Mouse (Mus musculus) kidney, postnatal 0 days (tissue): ENCODE results near the gene Sfxn4. TPM values are rescaled to one million over a fixed set of nuclear protein-coding genes. Genes with fewer than 3 reads are reported as not detected.

Experiments used
- ATAC-seq: fragments of 200-750 bp; cut with Nextera tagmentation; replicated peaks from 2 replicates; pipeline ENCODE4 v1.8.0; 2017; ENCODE audit warnings: low read depth, moderate number of reproducible peaks, moderate TSS enrichment, moderate library complexity; ENCODE audit not compliant: low FRiP score
- DNase-seq: peaks from one replicate; pipeline ENCODE4 v3.0.0-alpha.2; 2016; ENCODE audit warnings: low spot score
- H3K27ac ChIP-seq: fragments of 300-500 bp; sonication (generic); 2 replicates; pipeline ENCODE4 v1.5.1; 2014; ENCODE audit warnings: mild to moderate bottlenecking
- H3K27me3 ChIP-seq: fragments of 300-500 bp; sonication (generic); 2 replicates; pipeline ENCODE4 v1.6.1; 2014; ENCODE audit warnings: low read length, mixed read lengths; ENCODE audit not compliant: insufficient read depth
- H3K36me3 ChIP-seq: fragments of 300-500 bp; sonication (generic); 2 replicates; pipeline ENCODE4 v1.6.1; 2014; ENCODE audit warnings: low read length, mixed read lengths; ENCODE audit not compliant: insufficient read depth
- H3K4me1 ChIP-seq: fragments of 300-500 bp; sonication (generic); replicated peaks from 2 replicates; pipeline ENCODE4 v1.6.1; 2014; ENCODE audit warnings: antibody characterized with exemption, low read length, mixed read lengths; ENCODE audit not compliant: insufficient read depth
- H3K4me2 ChIP-seq: fragments of 300-500 bp; sonication (generic); 2 replicates; pipeline ENCODE4 v1.6.1; 2014; ENCODE audit warnings: mild to moderate bottlenecking, low read length, moderate library complexity, mixed read lengths
- H3K4me3 ChIP-seq: fragments of 300-500 bp; sonication (generic); replicated peaks from 2 replicates; pipeline ENCODE4 v1.5.1; 2014; ENCODE audit warnings: low read depth, low read length
- H3K9ac ChIP-seq: fragments of 300-500 bp; sonication (generic); 2 replicates; pipeline ENCODE4 v1.6.1; 2014; ENCODE audit warnings: low read depth, low read length
- H3K9me3 ChIP-seq: fragments of 300-500 bp; sonication (generic); replicated peaks from 2 replicates; pipeline ENCODE4 v1.6.1; 2016; ENCODE audit warnings: low read length, inconsistent platforms, mixed read lengths
- CTCF ChIP-seq: IDR thresholded peaks from 2 replicates; pipeline ENCODE4 v1.5.1; 2016; ENCODE audit warnings: antibody characterized with exemption, low read depth, mild to moderate bottlenecking, moderate library complexity
- WGBS: fragments of 180-500 bp; shearing (Covaris S2); extraction: QIAGEN DNeasy Blood & Tissue Kit; methylation state at CpG from one replicate; pipeline ENCODE4 v1.1.7; 2014; 5-methylcytosine and 5-hydroxymethylcytosine counted together
- polyA plus RNA-seq: library from polyadenylated mRNA; unstranded; fragments of >200 nt; fragmentation: Nextera tagmentation; extraction: Ambion mirVana; gene quantifications from 2 replicates; pipeline ENCODE4 v1.2.1, GENCODE M21; 2015

Gene Sfxn4
- polyA plus RNA-seq, 1 experiment from 2014 or later = 8.3 TPM

- ATAC-seq (no peak), DNase-seq (no peak)
These were observed 15.5 kb downstream of the Sfxn4 start for GRCm38 (mm10) chr19:60845731-60846130.

DNA sequence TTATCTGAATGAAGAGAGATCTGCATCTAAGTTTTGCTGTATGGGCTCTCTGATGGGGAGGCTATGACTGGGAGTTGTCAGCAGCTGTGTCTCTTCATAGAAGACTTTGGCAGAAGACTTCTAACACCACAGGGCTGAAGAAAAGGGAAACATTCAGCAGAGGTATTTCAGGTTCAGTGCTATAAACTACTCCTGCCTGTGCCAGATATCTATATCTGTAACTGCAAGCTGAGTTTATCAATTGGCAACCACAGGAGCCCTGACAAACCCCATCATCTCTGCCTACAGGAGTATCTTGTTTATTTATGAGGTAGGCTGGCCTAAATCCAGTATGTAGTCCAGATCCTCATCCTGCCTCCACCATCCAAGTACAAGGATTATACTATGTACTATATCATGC is 18.0 kb downstream of the Sfxn4 start:
- Histone ChIP-seq H3K4me1 (no peaks in the 10 kb centered on the region), H3K4me3 (no peak overlapping the region), H3K36me3 (0 out of 2 replicates have a peak, but pooled peaks cover 9% of the 10 kb centered on the region), H3K9me3 (no peaks in the 10 kb centered on the region), H3K9ac (no peak overlapping the region), H3K4me2 (no peak overlapping the region), H3K27me3 (no peaks in the 10 kb centered on the region), H3K27ac (no peak overlapping the region)
- ATAC-seq = no peak
- TF ChIP-seq CTCF = no peak
- DNase-seq = no peak

More at GRCm38 (mm10) chr19:60845731-60846130, 15.5 kb downstream of the Sfxn4 start:
- Histone ChIP-seq H3K4me3 (no peak overlapping the region), H3K27me3 (no peaks in the 10 kb centered on the region), H3K9me3 (no peaks in the 10 kb centered on the region), H3K27ac (no peak overlapping the region), H3K4me2 (no peak overlapping the region), H3K36me3 (0 out of 2 replicates have a peak, but pooled peaks cover 9% of the 10 kb centered on the region), H3K9ac (no peak overlapping the region), H3K4me1 (no peaks in the 10 kb centered on the region)
- TF ChIP-seq CTCF = no peak

GRCm38 (mm10) chr19:60837747-60838146 is 23.5 kb downstream of the Sfxn4 start:
- peak; percentile 78 for TF ChIP-seq CTCF
- Histone ChIP-seq H3K4me2 (no peak overlapping the region), H3K9me3 (no peaks in the 10 kb centered on the region), H3K4me3 (no peak overlapping the region), H3K27ac (no peak overlapping the region), H3K9ac (no peak overlapping the region), H3K27me3 (no peaks in the 10 kb centered on the region), H3K4me1 (no peaks in the 10 kb centered on the region), H3K36me3 (peaks cover 36% of the 10 kb centered on the region)
- peak; percentile 69 for DNase-seq
- WGBS = 77% methylated on average over 1 of the region's 1 CpGs
- ATAC-seq = no peak; the same call in 1 of the 2 replicates

- WGBS = 91% methylated on average over 6 of the region's 6 CpGs
- no peaks in the 10 kb centered on the region for H3K27me3 ChIP-seq
- no peak overlapping the region for H3K4me3 ChIP-seq
- DNase-seq = peak; percentile 2
- 0 out of 2 replicates have a peak, but pooled peaks cover 44% of the 10 kb centered on the region for H3K36me3 ChIP-seq
- no peak overlapping the region for H3K4me2 ChIP-seq
- TF ChIP-seq CTCF = no peak
- no peak overlapping the region for H3K9ac ChIP-seq
- no peak for ATAC-seq
- no peak overlapping the region for H3K27ac ChIP-seq
- no peaks in the 10 kb centered on the region for H3K9me3 ChIP-seq
- no peaks in the 10 kb centered on the region for H3K4me1 ChIP-seq
These were observed 42.6 kb downstream of the Sfxn4 start for GRCm38 (mm10) chr19:60818677-60819076.

GRCm38 (mm10) chr19:60813133-60813532 is 48.1 kb downstream of the Sfxn4 start:
- no peak for TF ChIP-seq CTCF
- Histone ChIP-seq H3K4me3 (no peak overlapping the region), H3K27ac (no peak overlapping the region), H3K36me3 (0 out of 2 replicates have a peak, but pooled peaks cover 13% of the 10 kb centered on the region), H3K9me3 (no peaks in the 10 kb centered on the region), H3K4me1 (peaks cover 3% of the 10 kb centered on the region; the same call in 1 of the 2 replicates), H3K4me2 (no peak overlapping the region), H3K27me3 (no peaks in the 10 kb centered on the region), H3K9ac (no peak overlapping the region)
- DNase-seq (no peak), ATAC-seq (no peak)
- 92% methylated on average over 6 of the region's 6 CpGs for WGBS

DNA sequence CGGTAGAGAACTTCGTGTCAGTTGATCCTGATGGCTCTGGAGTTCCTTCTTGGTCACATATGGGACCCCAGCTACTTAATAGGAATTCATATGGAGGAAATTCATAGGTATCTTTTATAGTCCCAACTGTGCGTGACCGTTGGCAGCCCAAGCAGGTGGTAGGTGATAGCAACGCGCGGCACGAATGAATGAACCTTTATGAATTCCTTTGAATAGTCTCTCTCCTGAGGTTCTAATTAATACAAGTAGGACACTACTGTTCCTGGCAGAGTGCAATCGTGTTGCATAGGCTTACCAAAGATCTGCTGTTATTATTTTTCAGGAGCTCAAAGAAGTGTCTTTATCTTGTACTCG is 49.3 kb downstream of the Sfxn4 start:
- WGBS = 23% methylated on average over 10 of the region's 10 CpGs
- peak overlapping the region; percentile 81; the same call in 1 of the 2 replicates for H3K27ac ChIP-seq
- no peaks in the 10 kb centered on the region for H3K9me3 ChIP-seq

More for the DNA sequence above, 49.3 kb downstream of the Sfxn4 start:
- peak overlapping the region; percentile 80 for H3K4me2 ChIP-seq
- H3K4me1 ChIP-seq = peaks cover 3% of the 10 kb centered on the region; the same call in 1 of the 2 replicates
- TF ChIP-seq CTCF = no peak
- H3K4me3 ChIP-seq = peak overlapping the region; percentile 70
- 0 out of 2 replicates have a peak, but pooled peaks cover 9% of the 10 kb centered on the region for H3K36me3 ChIP-seq
- H3K9ac ChIP-seq = peak overlapping the region; percentile 80
- H3K27me3 ChIP-seq = no peaks in the 10 kb centered on the region
- no peak for DNase-seq
- no peak for ATAC-seq
